Mouse (Mus musculus) heart, postnatal 25 days (tissue): ENCODE data around the gene Rarres2. TPM values are rescaled to one million over a fixed set of nuclear protein-coding genes. Genes with fewer than 3 reads are reported as not detected.

Source experiments
- DNase-seq: peaks from one replicate; pipeline ENCODE4 v3.0.0; 2022; ENCODE audit warnings: low spot score
- intact Hi-C: fragments of 180-260 bp; cut with DNase I; formaldehyde crosslinking; loops from one replicate; pipeline ENCODE4 v1.15.1; 2025
- total RNA-seq, 2 experiments: library from RNA; stranded (reverse); gene quantifications; 2 replicates each; pipeline ENCODE4 v1.2.3; 2021

Gene Rarres2
- total RNA-seq, 2 experiments from 2014 or later, result 73.6 to 91.2 TPM

DNA sequence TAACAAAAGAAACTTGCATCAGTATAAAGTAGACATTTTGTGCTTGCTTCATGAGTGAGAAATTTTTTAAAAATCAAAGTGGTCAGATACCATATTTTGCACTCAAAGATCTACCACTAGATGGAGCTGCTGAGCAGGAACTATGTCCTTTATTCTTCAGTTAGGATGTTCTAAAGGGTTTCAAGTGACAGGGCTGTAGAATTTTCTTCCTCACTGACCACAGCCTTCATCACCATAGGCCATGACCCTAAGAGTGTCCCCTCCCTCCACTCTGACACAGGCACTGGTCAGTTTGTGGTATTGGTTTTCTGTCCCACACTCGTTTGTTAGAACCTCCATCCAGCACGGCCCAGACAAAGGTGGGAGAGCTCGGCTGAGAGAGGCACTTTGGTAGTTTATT lies 9.4 kb upstream of the Rarres2 start:
- intact Hi-C loops, result loop anchor here (1.0 to 5.0 kb wide), 2 partner anchors 60 to 190 kb away; partner anchors contain the start of gene Gimap3
- DNase-seq, result no peak

DNA sequence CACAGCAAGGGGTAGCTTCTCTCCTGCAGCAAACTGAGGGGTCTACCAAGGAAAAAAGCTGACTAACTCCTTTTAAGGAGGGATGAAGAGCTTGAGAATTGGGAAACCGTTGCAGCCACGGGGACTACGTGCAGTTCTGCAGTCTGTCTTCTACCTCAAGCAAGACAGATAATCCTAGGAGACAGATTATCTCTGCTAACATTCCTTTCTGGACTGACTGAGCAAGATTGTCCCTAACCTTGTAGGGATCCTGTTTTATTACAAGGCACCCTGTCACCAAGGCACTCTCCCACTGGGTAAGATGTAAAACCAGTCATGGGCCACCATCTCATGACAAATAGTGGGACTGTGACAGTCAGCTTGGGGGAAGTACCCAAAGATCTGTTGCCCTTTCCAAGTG lies 8.7 kb upstream of the Rarres2 start:
- no peak for DNase-seq
- intact Hi-C loops, result loop anchor here (5.0 kb wide), 1 partner anchor 191 kb away; the partner anchor contains the start of gene Gimap3

- DNase-seq, result no peak
- intact Hi-C loops, result loop anchor here (2.0 kb wide), 1 partner anchor 30 kb away; no protein-coding TSS in a partner anchor
Measured at GRCm38 (mm10) chr6:48579215-48579648, 6.6 kb upstream of the Rarres2 start.

- intact Hi-C loops, result loop anchor here (2.0 kb wide), 1 partner anchor 30 kb away; no protein-coding TSS in a partner anchor
- no peak for DNase-seq
Measured at GRCm38 (mm10) chr6:48578736-48579135, 6.1 kb upstream of the Rarres2 start.

DNA sequence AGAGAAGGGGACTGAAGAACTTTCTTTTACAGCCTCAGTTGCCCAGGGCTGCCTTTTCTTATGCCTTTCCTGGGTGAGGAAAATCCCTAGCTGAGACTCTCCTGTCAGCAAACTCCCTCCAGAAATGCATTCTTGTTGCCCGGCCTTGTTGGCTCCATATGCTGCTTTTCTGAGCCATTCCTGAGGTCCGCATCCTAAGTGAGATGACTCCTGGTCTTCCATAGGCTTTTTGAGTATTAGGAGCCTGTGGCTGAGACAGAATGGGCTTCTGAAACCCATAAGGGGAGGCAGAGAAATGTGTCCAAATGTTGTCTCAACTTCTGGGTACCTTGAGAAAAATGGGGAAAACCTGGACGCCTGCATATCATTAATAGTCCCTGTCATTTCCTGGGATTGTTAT lies 1.4 kb upstream of the Rarres2 start:
- DNase-seq, result no peak
- intact Hi-C loops, result no loop called here

GRCm38 (mm10) chr6:48573280-48573679 lies 691 bp upstream of the Rarres2 start:
- DNase-seq, result no peak
- intact Hi-C loops, result no loop called here

- intact Hi-C loops, result no loop called here
- no peak for DNase-seq
Measured at GRCm38 (mm10) chr6:48572014-48572413, 575 bp downstream of the Rarres2 start.

DNA sequence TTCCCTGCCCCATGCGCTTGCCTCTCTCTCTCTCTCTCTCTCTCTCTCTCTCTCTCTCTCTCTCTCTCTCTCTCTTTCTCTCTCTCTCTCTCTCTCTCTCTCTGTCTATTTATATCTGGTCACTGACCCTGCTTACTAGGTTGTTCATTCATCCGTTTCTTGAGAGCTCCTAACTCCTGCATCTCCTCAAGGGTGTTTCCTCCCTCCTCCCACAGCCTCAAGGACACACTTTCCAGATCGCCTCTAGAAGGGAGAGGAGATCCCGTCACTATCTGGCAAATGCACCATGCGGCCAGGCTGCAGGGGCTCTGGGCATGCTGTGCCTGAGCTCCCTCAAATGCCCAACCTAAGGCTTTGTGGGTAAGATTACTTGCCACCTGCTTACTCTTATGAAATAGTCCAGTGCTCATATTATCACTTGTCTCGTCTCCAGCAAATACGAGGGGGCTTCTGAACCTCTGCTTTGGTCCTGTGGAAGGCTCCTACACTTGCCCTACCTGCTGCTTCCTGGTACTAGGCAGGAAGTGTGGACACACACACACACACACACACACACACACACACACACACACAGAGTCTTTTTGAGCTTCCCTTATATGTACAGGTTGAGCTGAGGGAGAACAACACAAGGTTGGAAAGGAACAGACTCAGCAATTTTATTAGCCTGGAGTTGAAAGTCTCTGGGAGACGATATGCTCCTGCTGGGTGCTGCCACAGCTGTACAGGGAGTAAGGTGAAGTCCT lies 3.4 kb downstream of the Rarres2 start:
- intact Hi-C loops, result no loop called here
- no peak for DNase-seq

DNA sequence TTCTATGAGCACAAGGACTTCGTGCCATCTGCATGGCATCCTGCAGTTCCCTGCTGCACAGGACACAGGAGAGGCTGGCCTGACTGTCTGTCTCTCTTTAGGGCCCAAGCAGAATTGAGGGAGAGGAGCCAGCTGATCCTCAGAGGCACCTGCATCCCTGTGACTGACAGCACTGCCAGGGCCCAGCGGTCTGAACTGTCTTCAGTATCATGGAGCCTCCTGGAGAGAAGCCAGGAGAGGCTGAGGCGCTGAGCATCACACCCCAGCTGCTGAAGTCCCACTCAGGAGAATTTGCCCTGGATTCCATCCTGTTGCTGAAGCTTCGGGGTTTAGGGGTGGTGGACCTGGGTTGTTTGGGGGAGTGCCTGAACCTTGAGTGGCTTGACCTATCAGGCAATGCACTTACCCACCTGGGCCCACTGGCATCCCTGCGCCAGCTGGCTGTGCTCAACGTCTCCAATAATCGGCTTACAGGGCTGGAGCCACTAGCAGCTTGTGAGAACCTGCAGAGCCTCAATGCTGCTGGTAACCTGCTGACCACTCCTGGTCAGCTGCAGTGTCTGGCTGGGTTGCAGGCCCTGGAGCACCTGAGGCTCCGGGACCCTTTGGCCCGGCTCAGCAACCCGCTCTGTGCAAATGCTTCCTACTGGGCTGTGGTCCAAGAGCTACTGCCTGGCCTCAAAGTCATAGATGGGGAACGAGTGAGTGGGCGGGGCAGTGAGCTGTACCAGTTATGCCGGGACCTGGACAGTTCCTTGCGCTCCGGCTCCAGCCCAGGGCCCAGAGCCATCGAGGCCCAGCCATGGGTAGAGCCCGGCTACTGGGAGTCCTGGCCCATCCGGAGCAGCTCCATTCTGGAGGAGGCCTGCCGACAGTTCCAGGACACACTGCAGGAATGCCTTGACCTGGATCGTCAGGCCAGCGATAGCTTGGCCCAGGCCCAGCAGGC lies 4.3 kb downstream of the Rarres2 start:
- peak; percentile 40 for DNase-seq
- intact Hi-C loops, result no loop called here

- peak; percentile 55 for DNase-seq
- intact Hi-C loops, result no loop called here
Measured at GRCm38 (mm10) chr6:48566312-48566711, 6.3 kb downstream of the Rarres2 start.

- intact Hi-C loops, result no loop called here
Measured at GRCm38 (mm10) chr6:48565693-48566310, 6.8 kb downstream of the Rarres2 start.

GRCm38 (mm10) chr6:48555956-48556355 lies 16.6 kb downstream of the Rarres2 start:
- no peak for DNase-seq
- intact Hi-C loops, result no loop called here

More at GRCm38 (mm10) chr6:48565693-48566310, 6.8 kb downstream of the Rarres2 start:
- DNase-seq, result no peak

- intact Hi-C loops, result no loop called here
- no peak for DNase-seq
Measured at GRCm38 (mm10) chr6:48555104-48555890, 17.3 kb downstream of the Rarres2 start.

DNA sequence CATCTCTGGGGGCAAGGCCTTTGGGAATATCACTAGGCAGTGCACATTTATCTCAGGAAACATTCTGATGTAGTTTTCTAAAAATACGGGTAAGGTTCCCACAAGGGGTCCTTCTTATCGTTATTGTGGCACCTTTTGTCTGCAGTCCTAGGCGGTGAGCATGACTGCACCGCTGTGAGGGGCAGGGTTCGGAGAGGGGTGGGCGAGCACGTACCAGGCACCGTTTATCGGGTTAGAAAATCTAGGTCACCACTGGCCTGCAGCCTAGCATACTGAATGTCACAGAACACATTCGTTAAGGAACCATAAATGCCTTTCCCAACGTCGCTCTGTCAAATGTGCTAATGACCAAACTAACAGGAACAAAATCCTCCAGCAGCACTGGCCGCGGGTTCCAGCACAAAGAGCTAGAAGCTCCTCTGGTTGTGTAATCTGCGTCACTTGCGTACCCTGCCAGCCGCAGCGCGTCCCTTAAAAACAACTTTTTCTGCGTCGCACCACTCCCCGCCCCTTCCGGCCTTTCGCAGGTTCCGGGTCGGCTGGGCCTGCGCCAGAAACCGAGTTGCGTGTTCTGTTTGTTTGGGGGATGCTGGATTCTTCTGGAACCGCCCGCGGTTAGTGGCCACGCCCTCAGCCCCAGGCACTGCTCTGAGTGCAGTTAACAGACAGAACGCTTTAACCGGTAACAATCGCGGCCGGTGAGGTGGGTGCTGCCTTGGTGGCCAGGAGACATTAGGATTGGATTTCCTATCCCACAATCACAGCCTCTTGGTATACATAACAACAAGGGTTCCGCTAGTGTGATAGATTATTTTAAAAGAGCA lies 18.1 kb downstream of the Rarres2 start, which contains the start of gene Lrrc61:
Gene Lrrc61, plus strand, starts transcription at position 517 of the 824 bp plus-strand sequence.
- intact Hi-C loops, result no loop called here
- peak; percentile 95 for DNase-seq

DNA sequence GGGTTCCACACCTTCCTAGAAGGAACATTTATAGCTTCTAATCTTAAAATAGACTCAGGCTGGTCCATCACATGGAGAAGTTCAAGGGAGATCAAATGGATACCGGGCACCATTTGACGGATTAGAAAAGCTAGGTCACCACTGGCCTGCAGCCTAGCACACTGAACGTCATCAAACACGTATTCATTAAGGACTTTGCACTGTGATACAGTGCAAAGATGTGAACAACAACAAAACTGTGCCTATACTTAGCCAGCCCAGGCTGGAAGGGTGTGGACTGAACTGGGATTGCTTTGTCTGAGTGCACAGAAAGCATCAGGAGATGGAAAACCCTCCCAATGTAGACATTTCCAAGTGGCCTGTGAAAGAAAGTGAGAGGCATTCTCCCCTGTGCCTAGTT lies 18.8 kb downstream of the Rarres2 start:
- no peak for DNase-seq
- intact Hi-C loops, result no loop called here

- no peak for DNase-seq
- intact Hi-C loops, result no loop called here
Measured at GRCm38 (mm10) chr6:48552918-48553317, 19.7 kb downstream of the Rarres2 start.

DNA sequence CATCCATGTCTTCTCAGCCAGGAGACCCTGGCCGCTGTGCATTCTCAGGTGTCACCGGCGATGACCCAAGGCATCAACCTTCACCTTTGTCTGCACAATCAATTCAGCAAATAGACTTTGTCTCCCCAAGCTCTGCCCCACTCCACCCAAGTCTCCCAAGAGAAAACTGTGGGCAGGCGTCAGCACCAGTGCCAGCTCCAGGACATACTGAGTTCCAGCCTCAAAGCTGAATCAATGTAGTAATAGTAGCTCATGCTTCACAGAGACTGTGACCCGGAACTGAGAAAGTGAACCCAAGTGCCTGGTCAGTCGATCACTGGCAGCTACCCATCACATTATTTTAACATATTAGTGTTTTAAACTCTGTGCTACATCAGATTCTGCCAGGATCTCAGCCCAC lies 24.3 kb downstream of the Rarres2 start:
- intact Hi-C loops, result loop anchor here (2.0 kb wide), 1 partner anchor 30 kb away; no protein-coding TSS in a partner anchor
- DNase-seq, result no peak

DNA sequence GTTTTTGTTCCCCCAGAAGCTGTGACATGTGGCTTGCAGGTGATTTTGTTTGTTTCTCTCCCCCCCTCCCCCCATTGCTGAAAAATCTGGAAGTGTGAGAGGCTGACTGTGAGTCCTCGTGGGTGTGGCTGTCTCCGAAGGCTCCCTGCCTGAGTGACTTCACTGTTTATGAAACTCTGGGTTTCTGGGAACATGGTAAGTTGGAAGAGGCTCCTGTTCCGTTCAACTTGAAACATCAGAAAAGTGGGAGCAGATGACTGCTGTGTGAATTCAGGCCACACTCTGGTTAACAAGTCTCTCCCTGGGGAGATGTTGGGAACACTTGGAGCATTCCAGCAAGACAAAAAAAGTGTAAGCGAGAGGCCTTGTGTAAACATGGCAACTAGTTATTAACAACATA lies 25.7 kb downstream of the Rarres2 start:
- DNase-seq, result peak; percentile 52
- intact Hi-C loops, result loop anchor here (2.0 kb wide), 1 partner anchor 96 kb away; no protein-coding TSS in a partner anchor
